Mouse (Mus musculus): ENCODE measurements around the gene Actl6a. TPM values are rescaled to one million over a fixed set of nuclear protein-coding genes. Genes with fewer than 3 reads are reported as not detected.

Actl6a gene
- polyA plus RNA-seq, 1 experiment from 2014 or later: 225 TPM

GRCm38 (mm10) chr3:32673151-32673550, 32.9 kb upstream of the Actl6a start:
- Histone ChIP-seq H3K4me1 (replicated peaks) (no peaks in the 10 kb centered on the region), H3K9ac (replicated peaks) (no peak overlapping the region), H3K9me3 (no peaks in the 10 kb centered on the region), H3K36me3 (no peaks in the 10 kb centered on the region), H3K4me2 (no peak overlapping the region), H3K27ac (no peak overlapping the region), H3K27me3 (no peaks in the 10 kb centered on the region), H3K4me3 (replicated peaks) (no peak overlapping the region)
- ATAC-seq (ENCODE audit: insufficient number of reproducible peaks, insufficient read depth, low FRiP score, low TSS enrichment, low read depth): no peak

DNA sequence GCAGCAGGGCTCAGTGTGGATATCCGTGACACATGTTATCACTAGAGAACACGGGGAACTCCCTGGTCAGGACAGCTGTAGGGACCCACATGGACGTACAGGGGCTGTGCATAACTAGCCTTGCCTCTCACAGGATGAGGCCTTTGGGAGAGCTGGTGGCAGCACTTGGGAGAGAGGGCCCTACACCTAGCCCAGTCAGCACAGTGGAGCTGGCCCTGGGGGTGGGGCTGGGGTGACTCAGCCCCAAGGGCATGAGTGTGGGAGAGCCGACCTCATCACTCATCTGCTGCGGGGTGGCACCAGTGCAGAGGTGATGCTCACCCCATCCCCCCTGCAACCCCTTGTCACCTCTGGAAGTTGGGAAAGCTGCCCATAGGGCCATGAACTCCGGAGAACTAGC, 29.7 kb upstream of the Actl6a start:
- Histone ChIP-seq H3K27ac (no peak overlapping the region), H3K4me1 (replicated peaks) (no peaks in the 10 kb centered on the region), H3K4me2 (no peak overlapping the region), H3K27me3 (no peaks in the 10 kb centered on the region), H3K9me3 (no peaks in the 10 kb centered on the region), H3K36me3 (no peaks in the 10 kb centered on the region), H3K4me3 (replicated peaks) (no peak overlapping the region), H3K9ac (replicated peaks) (no peak overlapping the region)
- WGBS: 69% methylated on average over 6 of the region's 6 CpGs
- no peak for ATAC-seq (ENCODE audit: insufficient number of reproducible peaks, insufficient read depth, low FRiP score, low TSS enrichment, low read depth)

DNA sequence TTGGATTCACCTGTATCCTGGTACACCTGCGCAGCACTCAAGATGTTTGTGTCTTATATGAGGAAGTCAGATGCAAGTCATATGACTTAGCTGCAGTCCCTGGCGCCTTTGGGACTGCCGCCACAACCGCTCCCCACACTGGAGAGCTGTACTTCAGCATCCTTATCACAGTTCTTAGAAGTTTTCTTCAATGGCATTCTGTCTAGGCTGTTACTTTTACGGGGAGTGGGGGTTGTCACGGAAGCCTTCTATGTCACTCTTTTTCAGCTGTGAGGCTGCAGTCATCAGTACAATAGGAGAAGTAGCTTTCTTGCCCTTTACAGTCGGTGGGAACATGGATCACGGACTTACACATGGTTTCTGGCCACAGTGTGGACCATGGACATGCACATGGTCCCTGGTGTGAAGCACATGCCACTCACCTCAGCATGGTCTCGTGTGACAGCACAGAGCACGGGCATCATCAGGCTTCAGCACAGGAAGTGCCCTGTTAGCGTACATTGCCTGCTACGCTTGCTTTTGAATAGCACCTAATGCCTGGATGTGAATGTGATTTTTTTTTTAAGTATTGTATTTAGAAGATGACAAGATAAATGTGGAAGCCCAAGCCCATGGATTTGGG, 23.1 kb upstream of the Actl6a start:
- WGBS: 82% methylated on average over 11 of the region's 12 CpGs
- Histone ChIP-seq H3K27me3 (no peaks in the 10 kb centered on the region), H3K4me1 (replicated peaks) (no peaks in the 10 kb centered on the region), H3K4me3 (replicated peaks) (no peak overlapping the region), H3K9ac (replicated peaks) (no peak overlapping the region), H3K9me3 (no peaks in the 10 kb centered on the region), H3K27ac (no peak overlapping the region), H3K4me2 (no peak overlapping the region), H3K36me3 (no peaks in the 10 kb centered on the region)
- no peak for ATAC-seq (ENCODE audit: insufficient number of reproducible peaks, insufficient read depth, low FRiP score, low TSS enrichment, low read depth)

DNA sequence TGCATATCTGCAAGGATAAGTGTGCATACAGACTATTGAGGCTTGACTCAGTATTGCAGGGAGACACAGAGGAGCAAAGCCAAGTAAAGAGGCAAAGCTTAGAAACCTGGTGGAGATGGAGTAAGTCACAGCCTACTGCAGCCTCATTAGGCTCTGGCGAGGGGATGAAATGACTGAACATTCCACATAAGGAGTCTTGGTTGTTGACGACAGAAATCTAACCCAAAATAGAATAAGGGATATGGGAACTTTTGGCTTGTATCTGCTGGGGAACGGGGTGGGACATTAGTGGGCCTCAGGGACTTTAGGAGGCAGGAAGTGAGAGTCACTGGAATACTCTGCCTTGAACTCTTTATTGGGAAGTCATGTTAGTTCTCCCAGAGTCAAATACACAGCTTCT, 21.5 kb upstream of the Actl6a start:
- Histone ChIP-seq H3K4me3 (replicated peaks) (no peak overlapping the region), H3K9me3 (no peaks in the 10 kb centered on the region), H3K4me2 (no peak overlapping the region), H3K4me1 (replicated peaks) (no peaks in the 10 kb centered on the region), H3K27ac (no peak overlapping the region), H3K9ac (replicated peaks) (no peak overlapping the region), H3K27me3 (no peaks in the 10 kb centered on the region), H3K36me3 (no peaks in the 10 kb centered on the region)
- 79% methylated on average over 3 of the region's 3 CpGs for WGBS
- ATAC-seq (ENCODE audit: insufficient number of reproducible peaks, insufficient read depth, low FRiP score, low TSS enrichment, low read depth): no peak

DNA sequence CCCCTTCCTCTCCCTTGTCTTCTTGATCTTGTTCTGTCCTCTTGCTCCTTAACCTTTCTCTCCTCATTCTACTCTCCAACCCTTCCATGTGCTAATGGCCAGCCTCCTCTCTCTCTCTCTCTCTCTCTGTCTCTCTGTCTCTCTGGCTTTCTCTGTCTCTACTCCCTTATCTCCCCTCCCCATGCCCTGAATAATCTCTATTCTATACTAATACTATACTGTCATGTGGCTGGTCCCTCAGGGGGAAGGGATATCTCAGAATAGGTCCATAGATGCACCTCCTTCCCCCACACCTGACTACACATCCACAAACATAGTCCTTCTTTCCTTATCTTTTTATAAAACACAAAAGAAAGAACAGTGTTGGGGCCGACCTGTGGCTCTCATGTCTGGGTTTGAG, 19.6 kb upstream of the Actl6a start:
- WGBS: 67% methylated on average over 1 of the region's 1 CpGs
- Histone ChIP-seq H3K27me3 (no peaks in the 10 kb centered on the region), H3K9me3 (no peaks in the 10 kb centered on the region), H3K4me3 (replicated peaks) (no peak overlapping the region), H3K27ac (no peak overlapping the region), H3K9ac (replicated peaks) (no peak overlapping the region), H3K4me1 (replicated peaks) (no peaks in the 10 kb centered on the region), H3K4me2 (no peak overlapping the region), H3K36me3 (no peaks in the 10 kb centered on the region)
- no peak for ATAC-seq (ENCODE audit: insufficient number of reproducible peaks, insufficient read depth, low FRiP score, low TSS enrichment, low read depth)

DNA sequence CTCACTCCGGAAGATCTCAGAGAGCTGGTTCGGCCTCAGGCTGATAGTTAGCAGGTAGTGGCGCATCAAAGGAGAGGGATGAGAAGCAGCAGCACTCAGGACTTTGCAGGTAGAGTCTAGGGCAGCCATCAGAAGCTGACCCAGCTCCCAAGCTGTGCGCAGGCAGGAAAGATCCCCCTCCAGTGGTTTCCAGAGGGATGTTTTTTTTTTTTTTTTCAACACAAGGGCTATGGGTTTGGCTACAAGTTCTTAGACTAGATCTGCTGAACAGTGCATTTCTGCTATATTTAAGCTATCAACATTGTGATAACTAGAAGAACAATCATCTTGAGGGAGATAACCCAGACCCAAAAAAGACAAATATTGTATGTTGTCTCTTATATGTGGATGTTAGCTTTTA, 18.9 kb upstream of the Actl6a start:
- Histone ChIP-seq H3K36me3 (no peaks in the 10 kb centered on the region), H3K27me3 (no peaks in the 10 kb centered on the region), H3K27ac (no peak overlapping the region), H3K4me3 (replicated peaks) (no peak overlapping the region), H3K9me3 (no peaks in the 10 kb centered on the region), H3K4me1 (replicated peaks) (no peaks in the 10 kb centered on the region), H3K9ac (replicated peaks) (no peak overlapping the region), H3K4me2 (no peak overlapping the region)
- ATAC-seq (ENCODE audit: insufficient number of reproducible peaks, insufficient read depth, low FRiP score, low TSS enrichment, low read depth): no peak
- WGBS: 26% methylated on average over 4 of the region's 4 CpGs

DNA sequence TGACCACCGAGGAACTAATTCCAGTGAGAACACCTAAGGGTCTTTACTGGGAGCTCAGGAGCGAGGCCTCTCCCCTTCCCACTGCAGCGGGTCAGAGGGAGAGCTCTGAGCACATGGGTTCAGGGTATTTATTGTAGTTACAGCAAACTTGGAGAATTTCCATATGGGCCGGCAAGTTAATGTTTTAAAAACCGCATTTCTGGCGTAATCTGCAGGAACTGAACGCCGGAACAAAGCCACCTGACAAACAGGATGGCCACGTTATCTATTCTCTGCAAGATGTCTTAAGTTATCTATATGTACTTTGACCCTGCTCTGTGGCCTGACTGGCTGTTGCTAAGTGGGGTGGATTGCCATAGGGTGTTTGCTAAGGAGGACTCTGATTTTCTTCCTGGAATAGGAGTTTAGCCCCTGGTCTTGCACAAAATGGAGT, 16.5 kb upstream of the Actl6a start:
- H3K9me3 ChIP-seq: no peaks in the 10 kb centered on the region
- no peak for ATAC-seq (ENCODE audit: insufficient number of reproducible peaks, insufficient read depth, low FRiP score, low TSS enrichment, low read depth)
- no peaks in the 10 kb centered on the region for H3K4me1 ChIP-seq (replicated peaks)
- H3K36me3 ChIP-seq: no peaks in the 10 kb centered on the region
- no peak overlapping the region for H3K4me3 ChIP-seq (replicated peaks)
- WGBS: 88% methylated on average over 9 of the region's 9 CpGs
- H3K9ac ChIP-seq (replicated peaks): no peak overlapping the region
- H3K27me3 ChIP-seq: no peaks in the 10 kb centered on the region
- no peak overlapping the region for H3K27ac ChIP-seq
- no peak overlapping the region for H3K4me2 ChIP-seq

GRCm38 (mm10) chr3:32690008-32690407, 16.1 kb upstream of the Actl6a start:
- WGBS: 93% methylated on average over 3 of the region's 3 CpGs
- no peaks in the 10 kb centered on the region for H3K27me3 ChIP-seq
- no peak overlapping the region for H3K4me3 ChIP-seq (replicated peaks)
- no peaks in the 10 kb centered on the region for H3K9me3 ChIP-seq
- H3K4me2 ChIP-seq: no peak overlapping the region
- no peaks in the 10 kb centered on the region for H3K4me1 ChIP-seq (replicated peaks)
- no peak overlapping the region for H3K27ac ChIP-seq
- ATAC-seq (ENCODE audit: insufficient number of reproducible peaks, insufficient read depth, low FRiP score, low TSS enrichment, low read depth): no peak
- no peaks in the 10 kb centered on the region for H3K36me3 ChIP-seq
- no peak overlapping the region for H3K9ac ChIP-seq (replicated peaks)

GRCm38 (mm10) chr3:32690901-32691300, 15.2 kb upstream of the Actl6a start:
- Histone ChIP-seq H3K4me1 (replicated peaks) (no peaks in the 10 kb centered on the region), H3K4me2 (no peak overlapping the region), H3K27ac (no peak overlapping the region), H3K27me3 (no peaks in the 10 kb centered on the region), H3K9ac (replicated peaks) (no peak overlapping the region), H3K36me3 (no peaks in the 10 kb centered on the region), H3K9me3 (no peaks in the 10 kb centered on the region), H3K4me3 (replicated peaks) (no peak overlapping the region)
- no peak for ATAC-seq (ENCODE audit: insufficient number of reproducible peaks, insufficient read depth, low FRiP score, low TSS enrichment, low read depth)
- 61% methylated on average over 1 of the region's 1 CpGs for WGBS

DNA sequence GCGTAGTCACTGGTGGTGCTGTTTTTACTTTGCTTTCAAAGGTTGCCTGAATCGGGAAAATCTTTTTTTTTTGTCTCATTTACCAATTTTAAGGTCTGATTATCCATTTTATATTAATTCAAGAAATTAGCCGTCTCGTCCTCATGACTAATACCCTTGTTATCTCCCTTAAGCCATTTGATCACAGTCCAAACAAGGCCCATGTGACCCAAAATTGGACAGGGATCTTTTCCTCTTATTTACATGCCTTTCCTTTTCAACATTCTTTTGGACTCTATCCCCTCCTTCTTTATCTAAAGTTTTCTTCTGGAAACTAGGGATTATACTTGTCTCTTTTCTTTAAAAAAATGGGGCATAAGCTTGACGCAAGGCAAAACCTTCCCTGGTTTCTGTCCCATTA, 14.3 kb upstream of the Actl6a start:
- Histone ChIP-seq H3K27me3 (no peaks in the 10 kb centered on the region), H3K9ac (replicated peaks) (no peak overlapping the region), H3K36me3 (no peaks in the 10 kb centered on the region), H3K4me1 (replicated peaks) (no peaks in the 10 kb centered on the region), H3K9me3 (no peaks in the 10 kb centered on the region), H3K27ac (no peak overlapping the region), H3K4me3 (replicated peaks) (no peak overlapping the region), H3K4me2 (no peak overlapping the region)
- ATAC-seq (ENCODE audit: insufficient number of reproducible peaks, insufficient read depth, low FRiP score, low TSS enrichment, low read depth): no peak
- 87% methylated on average over 5 of the region's 5 CpGs for WGBS

DNA sequence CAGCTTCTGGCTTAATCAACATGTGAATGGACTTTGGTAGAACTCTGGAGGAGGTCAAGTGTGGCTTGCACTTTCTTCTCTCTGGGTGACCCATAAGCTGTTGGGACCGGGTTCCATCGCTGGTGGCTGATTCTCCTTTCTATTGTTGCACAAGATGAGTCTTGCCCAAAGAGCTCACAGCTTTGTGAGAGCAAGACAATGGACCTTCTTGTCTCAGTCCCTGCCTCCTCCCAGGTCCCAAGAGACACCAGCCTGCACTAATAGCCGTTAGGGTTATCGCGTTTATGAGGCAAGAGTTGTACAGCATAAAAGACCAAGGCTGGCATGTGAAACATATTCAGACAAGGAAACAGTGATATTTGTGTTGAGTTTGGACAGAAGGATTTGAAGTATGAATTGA, 11.9 kb upstream of the Actl6a start:
- 79% methylated on average over 5 of the region's 5 CpGs for WGBS
- ATAC-seq (ENCODE audit: insufficient number of reproducible peaks, insufficient read depth, low FRiP score, low TSS enrichment, low read depth): no peak
- Histone ChIP-seq H3K27me3 (no peaks in the 10 kb centered on the region), H3K4me1 (replicated peaks) (no peaks in the 10 kb centered on the region), H3K4me3 (replicated peaks) (no peak overlapping the region), H3K9me3 (no peaks in the 10 kb centered on the region), H3K27ac (no peak overlapping the region), H3K9ac (replicated peaks) (no peak overlapping the region), H3K36me3 (no peaks in the 10 kb centered on the region), H3K4me2 (no peak overlapping the region)

- ATAC-seq (ENCODE audit: insufficient number of reproducible peaks, insufficient read depth, low FRiP score, low TSS enrichment, low read depth): no peak
- WGBS: 68% methylated on average over 12 of the region's 12 CpGs
- no peaks in the 10 kb centered on the region for H3K27me3 ChIP-seq
- H3K4me1 ChIP-seq (replicated peaks): no peaks in the 10 kb centered on the region
- no peak overlapping the region for H3K27ac ChIP-seq
- H3K9me3 ChIP-seq: no peaks in the 10 kb centered on the region
- no peak overlapping the region for H3K4me2 ChIP-seq
- H3K4me3 ChIP-seq (replicated peaks): no peak overlapping the region
- no peaks in the 10 kb centered on the region for H3K36me3 ChIP-seq
- no peak overlapping the region for H3K9ac ChIP-seq (replicated peaks)
Measured at GRCm38 (mm10) chr3:32694737-32695582, 11.1 kb upstream of the Actl6a start.

All from limb, embryonic 12.5 days (tissue).